ENCODE assay signal across 19 mouse cellular contexts in genomic region chr11:99170005-99170404, GRCm38 (mm10). TPM values are rescaled to one million over a fixed set of nuclear protein-coding genes. Genes with fewer than 3 reads are reported as not detected.
A peak's percentile ranks its signal among the peaks of the same experiment; 100 is the strongest.
DNase-seq lines count a peak whose midpoint lies in the region; ATAC-seq and TF ChIP-seq lines count a peak whose summit lies in the region.
"Had no signal": no experiment of that assay in that cellular context is flagged by ENCODE, and none has a peak within 500 bp of the region (broad histone marks: within the 10 kb centered on the region; RNA-seq: fewer than 3 reads in every experiment).

No protein-coding gene starts in this region.

- no peak for TF ChIP-seq EP300 in liver, postnatal 0 days (IDR thresholded peaks at IDR 0.05; ENCODE audit: low read depth)
- no peak for TF ChIP-seq EP300 in CH12.LX (IDR thresholded peaks at IDR 0.05; ENCODE audit: low read length)

- H3K4me2 ChIP-seq in liver, postnatal 0 days (ENCODE audit: low read depth, low read length), result no peak overlapping the region
- H3K4me2 ChIP-seq in liver, embryonic 12.5 days, result no peak overlapping the region
- peak overlapping the region; percentile 68 for H3K4me2 ChIP-seq in CH12.LX (ENCODE audit: insufficient read depth, low read depth, poor library complexity, severe bottlenecking)
- H3K4me2 ChIP-seq: embryonic facial prominence, embryonic 12.5 days; forebrain, embryonic 13.5 days; forebrain, embryonic 15.5 days had no signal

- in situ Hi-C loops in CH12.LX (cut with MboI; ENCODE audit: low pct_ligation_motif_present, low pct_unique_long_range_greater_than_20kb, low sequenced_read_pairs), result loop anchor here (5.0 kb wide), 1 partner anchor 77 kb away; no protein-coding TSS in a partner anchor

- H3K4me3 ChIP-seq in liver, postnatal 0 days (ENCODE audit: low read depth, low read length), result no peak overlapping the region
- H3K4me3 ChIP-seq in liver, embryonic 12.5 days, result no peak overlapping the region
- no peak overlapping the region for H3K4me3 ChIP-seq in thymus, adult 2 months (ENCODE audit: control insufficient read depth, insufficient read depth, low read length)
- H3K4me3 ChIP-seq in CH12.LX (replicated peaks in 1 of 3; ENCODE audit: low read depth in 2 of 3, low read length in 2 of 3, poor library complexity in 1 of 3), result peak overlapping the region in 1 of 3 experiments; percentile 17
- no peak overlapping the region for H3K4me3 ChIP-seq in heart, embryonic 10.5 days
- H3K4me3 ChIP-seq: embryonic facial prominence, embryonic 10.5 days; embryonic facial prominence, embryonic 12.5 days; forebrain, embryonic 13.5 days; forebrain, embryonic 15.5 days had no signal

- no peaks in the 10 kb centered on the region for H3K36me3 ChIP-seq in liver, postnatal 0 days (replicated peaks; ENCODE audit: insufficient read depth, low read length)
- no peaks in the 10 kb centered on the region for H3K36me3 ChIP-seq in liver, embryonic 12.5 days
- no peaks in the 10 kb centered on the region for H3K36me3 ChIP-seq in thymus, adult 2 months (ENCODE audit: control insufficient read depth, insufficient read depth, low read length)
- H3K36me3 ChIP-seq in CH12.LX (replicated peaks in 1 of 2; ENCODE audit: control insufficient read depth in 1 of 2, insufficient read depth in 1 of 2, low read length in 1 of 2), result peaks cover 16 to 20% of the 10 kb centered on the region in 2 experiments
- H3K36me3 ChIP-seq in heart, embryonic 10.5 days, result no peaks in the 10 kb centered on the region
- H3K36me3 ChIP-seq: embryonic facial prominence, embryonic 10.5 days; embryonic facial prominence, embryonic 12.5 days; forebrain, embryonic 15.5 days had no signal

- TF ChIP-seq POLR2A in thymus, adult 2 months (IDR thresholded peaks at IDR 0.05; ENCODE audit: control insufficient read depth, extremely low read depth, insufficient read depth, low read length, poor library complexity), result no peak
- no peak for TF ChIP-seq POLR2A in CH12.LX (IDR thresholded peaks at IDR 0.05; ENCODE audit: low read depth, low read length)

- 82% methylated on average over 6 of the region's 6 CpGs for WGBS in liver, postnatal 0 days (ENCODE audit: insufficient replicate concordance)
- WGBS in liver, embryonic 12.5 days (ENCODE audit: insufficient replicate concordance), result 77% methylated on average over 6 of the region's 6 CpGs
- 98% methylated on average over 6 of the region's 6 CpGs for WGBS in thymus, adult 2 months
- WGBS in heart, embryonic 10.5 days, result 86% methylated on average over 6 of the region's 6 CpGs

- H3K4me1 ChIP-seq in liver, postnatal 0 days (ENCODE audit: insufficient read depth), result no peaks in the 10 kb centered on the region
- no peaks in the 10 kb centered on the region for H3K4me1 ChIP-seq in liver, embryonic 12.5 days
- H3K4me1 ChIP-seq in thymus, adult 2 months (replicated peaks; ENCODE audit: control insufficient read depth, insufficient read depth, low read length), result peaks cover 44% of the 10 kb centered on the region
- H3K4me1 ChIP-seq in CH12.LX (ENCODE audit: control insufficient read depth in 1 of 2, insufficient read depth in 2 of 2), result peaks cover 21 to 67% of the 10 kb centered on the region in 2 experiments
- H3K4me1 ChIP-seq in heart, embryonic 10.5 days, result peaks cover 6% of the 10 kb centered on the region; the same call in 1 of the 2 replicates
- H3K4me1 ChIP-seq: embryonic facial prominence, embryonic 12.5 days; forebrain, embryonic 13.5 days; forebrain, embryonic 15.5 days had no signal

- no peak for ATAC-seq in liver, postnatal 0 days
- ATAC-seq in liver, embryonic 12.5 days, result no peak
- ATAC-seq: forebrain, embryonic 13.5 days; forebrain, embryonic 15.5 days; forebrain, postnatal 0 days had no signal

- 0 out of 2 replicates have a peak overlapping the region, but pooled peaks have one; percentile 34 for H3K27ac ChIP-seq in liver, postnatal 0 days (ENCODE audit: low read depth)
- no peak overlapping the region for H3K27ac ChIP-seq in liver, embryonic 12.5 days
- H3K27ac ChIP-seq in thymus, adult 2 months (ENCODE audit: control insufficient read depth, insufficient read depth, low read length), result peak overlapping the region; percentile 92
- H3K27ac ChIP-seq in CH12.LX (ENCODE audit: insufficient read depth, low read depth), result peak overlapping the region; percentile 100
- H3K27ac ChIP-seq in heart, embryonic 10.5 days, result no peak overlapping the region
- H3K27ac ChIP-seq: embryonic facial prominence, embryonic 10.5 days; embryonic facial prominence, embryonic 12.5 days; forebrain, embryonic 13.5 days; forebrain, embryonic 15.5 days had no signal

- H3K9ac ChIP-seq in liver, postnatal 0 days (replicated peaks), result no peak overlapping the region
- H3K9ac ChIP-seq in liver, embryonic 12.5 days, result no peak overlapping the region
- peak overlapping the region; percentile 48; the same call in 1 of the 2 replicates for H3K9ac ChIP-seq in CH12.LX (ENCODE audit: insufficient read depth, low read depth)
- H3K9ac ChIP-seq: embryonic facial prominence, embryonic 12.5 days; forebrain, embryonic 13.5 days; forebrain, embryonic 15.5 days; forebrain, postnatal 0 days had no signal

- H3K9me3 ChIP-seq in liver, postnatal 0 days (ENCODE audit: low read length), result no peaks in the 10 kb centered on the region
- H3K9me3 ChIP-seq in liver, embryonic 12.5 days (replicated peaks), result no peaks in the 10 kb centered on the region
- H3K9me3 ChIP-seq in CH12.LX (replicated peaks; ENCODE audit: low read length), result peaks cover 18% of the 10 kb centered on the region
- H3K9me3 ChIP-seq in heart, embryonic 10.5 days, result no peaks in the 10 kb centered on the region
- H3K9me3 ChIP-seq: embryonic facial prominence, embryonic 10.5 days; embryonic facial prominence, embryonic 12.5 days; forebrain, embryonic 13.5 days; forebrain, embryonic 15.5 days had no signal

- no peak for TF ChIP-seq RAD21 in CH12.LX (IDR thresholded peaks at IDR 0.05; ENCODE audit: low read depth, low read length)

- no peaks in the 10 kb centered on the region for H3K79me2 ChIP-seq in CH12.LX (replicated peaks; ENCODE audit: control insufficient read depth, extremely low read depth, insufficient read depth, poor library complexity, severe bottlenecking)

- DNase-seq in liver, postnatal 0 days, result no peak
- no peak for DNase-seq in thymus, adult 2 months
- no peak for DNase-seq in thymus, postnatal 25 days
- DNase-seq in CH12.LX (ENCODE audit: extremely low read depth), result no peak
- no peak for DNase-seq in heart, embryonic 10.5 days (ENCODE audit: low spot score)
- DNase-seq: adrenal gland, adult 2 months; adrenal gland, postnatal 10 days; adrenal gland, postnatal 25 days; cerebellum, adult 11-12 months; cerebellum, adult 2 months; cerebellum, adult 9-10 months; cerebellum, postnatal 10 days; cerebellum, postnatal 25 days; forebrain, postnatal 0 days had no signal

- H3K27me3 ChIP-seq in liver, postnatal 0 days (ENCODE audit: insufficient read depth, low read length), result no peaks in the 10 kb centered on the region
- no peaks in the 10 kb centered on the region for H3K27me3 ChIP-seq in liver, embryonic 12.5 days (replicated peaks)
- no peaks in the 10 kb centered on the region for H3K27me3 ChIP-seq in thymus, adult 2 months (ENCODE audit: control insufficient read depth, insufficient read depth, low read length)
- H3K27me3 ChIP-seq in CH12.LX (replicated peaks), result no peaks in the 10 kb centered on the region
- H3K27me3 ChIP-seq in heart, embryonic 10.5 days (ENCODE audit: insufficient read depth, poor library complexity, severe bottlenecking), result no peaks in the 10 kb centered on the region
- H3K27me3 ChIP-seq: forebrain, embryonic 13.5 days; forebrain, embryonic 15.5 days had no signal

- TF ChIP-seq CTCF in liver, postnatal 0 days (IDR thresholded peaks at IDR 0.05; ENCODE audit: low read depth), result no peak
- no peak for TF ChIP-seq CTCF in thymus, adult 2 months (IDR thresholded peaks at IDR 0.05; ENCODE audit: borderline replicate concordance, control insufficient read depth, extremely low read depth, insufficient read depth, low read length, poor library complexity)
- no peak for TF ChIP-seq CTCF in CH12.LX (conservative IDR thresholded peaks at IDR 0.05 in 1 of 2, IDR thresholded peaks at IDR 0.05 in 1 of 2; ENCODE audit: low read depth in 2 of 2, low read length in 2 of 2)

- dilution Hi-C loops in CH12.LX (cut with MboI; ENCODE audit: extremely low pct_ligation_motif_present, extremely low pct_unique_long_range_greater_than_20kb, low sequenced_read_pairs), result no loop called here

TF ChIP-seq in CH12.LX, 34 proteins besides CTCF, POLR2A, EP300 and RAD21:
- TF ChIP-seq JUN (IDR thresholded peaks at IDR 0.05; ENCODE audit: insufficient read depth, low read depth, low read length) (no peak), ZKSCAN1 (IDR thresholded peaks at IDR 0.05; ENCODE audit: borderline replicate concordance, low read depth, low read length) (peak; percentile 94)

RNA-seq across cellular contexts. Expression of gene Ccr7, which starts 15.1 kb away (rescaled TPM):
- polyA plus RNA-seq in liver, postnatal 0 days (2015; fragmentation: Nextera tagmentation; extraction: Ambion mirVana), result 1.5 and 1.6 TPM in 2 replicates
- 0.39 and 0.44 TPM in 2 replicates for polyA plus RNA-seq in liver, embryonic 12.5 days (2016; fragmentation: Nextera tagmentation; extraction: Ambion mirVana)
- 202 and 240 TPM in 2 replicates for polyA plus RNA-seq in thymus, adult 2 months (2012; rRNA removed)
- 170 and 241 TPM in 2 replicates for total RNA-seq in CH12.LX (2012; rRNA removed)
- total RNA-seq in CH12.LX (2014; rRNA removed), result 178 and 203 TPM in 2 replicates
- 306 and 316 TPM in 2 replicates for polyA plus RNA-seq in CH12.LX (2012; ENCODE audit: insufficient read length, low read depth)
- polyA plus RNA-seq in heart, embryonic 10.5 days (2016; fragmentation: Nextera tagmentation; extraction: Ambion mirVana), result 0.25 and 0.78 TPM in 2 replicates
- polyA plus RNA-seq: forebrain, embryonic 13.5 days; forebrain, embryonic 15.5 days had no signal

Comparison
In these comparisons a context has a peak if more than half of its experiments do, and no peak if none do; other contexts are left out.
1. H3K27ac ChIP-seq: peak in liver, postnatal 0 days (single experiment), thymus, adult 2 months (single experiment) and CH12.LX (single experiment); none in liver, embryonic 12.5 days (single experiment) and heart, embryonic 10.5 days (single experiment).
2. RNA of gene Ccr7, which starts 15.1 kb away (polyA plus RNA-seq): 306 to 316 TPM in CH12.LX and 202 to 240 TPM in thymus, adult 2 months; 1.5 to 1.6 TPM in liver, postnatal 0 days, 0.25 to 0.78 TPM in heart, embryonic 10.5 days and 0.39 to 0.44 TPM in liver, embryonic 12.5 days; every median in the first group is over 10 times any median in the second.